Mouse (Mus musculus) brain, embryonic 14.5 days (tissue): ENCODE measurements around the gene Actl11.

Source experiments
- CTCF ChIP-seq: fragments of 200-500 bp; IDR thresholded peaks from 2 replicates; pipeline ENCODE4 v1.5.1; 2012; ENCODE audit warnings: inconsistent platforms, mild to moderate bottlenecking, moderate library complexity, borderline replicate concordance; ENCODE audit not compliant: insufficient read depth, insufficient read length; ENCODE audit errors: extremely low read depth
- POLR2A ChIP-seq: fragments of 200-500 bp; IDR thresholded peaks from 2 replicates; pipeline ENCODE4 v1.6.1; 2012; ENCODE audit warnings: mild to moderate bottlenecking, inconsistent platforms, borderline replicate concordance; ENCODE audit not compliant: poor library complexity, insufficient read depth, insufficient read length, severe bottlenecking; ENCODE audit errors: extremely low read depth

- TF ChIP-seq CTCF (no peak), POLR2A (no peak)
These were observed 4.0 kb downstream of the Actl11 start for GRCm38 (mm10) chr9:107932221-107932620.
